Mouse (Mus musculus) brain, embryonic 18.5 days (tissue): ENCODE data around the gene Nr1i3.

ENCODE experiments used
- DNase-seq: peaks from one replicate; pipeline ENCODE4 v3.0.0-alpha.2; 2012; ENCODE audit warnings: low read depth, low spot score

The Nr1i3 gene

GRCm38 (mm10) chr1:171195046-171195822 lies 18.5 kb upstream of the Nr1i3 start:
- DNase-seq, result no peak

GRCm38 (mm10) chr1:171195887-171196397 lies 17.8 kb upstream of the Nr1i3 start, which contains the start of gene Pcp4l1:
Pcp4l1 (minus strand) TSS chr1:171196268.
- DNase-seq, result no peak

- no peak for DNase-seq
Measured at GRCm38 (mm10) chr1:171199532-171199931, 14.2 kb upstream of the Nr1i3 start.

GRCm38 (mm10) chr1:171200769-171201168 lies 13.0 kb upstream of the Nr1i3 start:
- DNase-seq, result no peak

GRCm38 (mm10) chr1:171203471-171204248 lies 10.1 kb upstream of the Nr1i3 start:
- DNase-seq, result no peak

GRCm38 (mm10) chr1:171204249-171204644 lies 9.5 kb upstream of the Nr1i3 start:
- DNase-seq, result no peak

GRCm38 (mm10) chr1:171205704-171206493 lies 7.9 kb upstream of the Nr1i3 start:
- DNase-seq, result no peak

GRCm38 (mm10) chr1:171209409-171209808 lies 4.4 kb upstream of the Nr1i3 start:
- no peak for DNase-seq

- no peak for DNase-seq
Measured at GRCm38 (mm10) chr1:171212854-171213253, 916 bp upstream of the Nr1i3 start.

- no peak for DNase-seq
Measured at GRCm38 (mm10) chr1:171216241-171216955, 2.6 kb downstream of the Nr1i3 start.

- peak; percentile 45 for DNase-seq
Measured at GRCm38 (mm10) chr1:171220871-171221270, 7.1 kb downstream of the Nr1i3 start.

GRCm38 (mm10) chr1:171221281-171222193 lies 7.8 kb downstream of the Nr1i3 start:
- DNase-seq, result no peak

- DNase-seq, result peak; percentile 98
Measured at GRCm38 (mm10) chr1:171222238-171223155, 8.7 kb downstream of the Nr1i3 start, which contains the start of gene Tomm40l. Tomm40l (minus strand) TSS chr1:171222514.

- no peak for DNase-seq
Measured at GRCm38 (mm10) chr1:171223168-171223567, 9.4 kb downstream of the Nr1i3 start.

- DNase-seq, result no peak
Measured at GRCm38 (mm10) chr1:171223796-171224195, 10.0 kb downstream of the Nr1i3 start.

GRCm38 (mm10) chr1:171224857-171225256 lies 11.1 kb downstream of the Nr1i3 start, which contains the start of gene Apoa2:
Apoa2 (plus strand) TSS chr1:171225054.
- no peak for DNase-seq

- no peak for DNase-seq
Measured at GRCm38 (mm10) chr1:171226780-171227179, 13.0 kb downstream of the Nr1i3 start.

- DNase-seq, result no peak
Measured at GRCm38 (mm10) chr1:171227879-171228278, 14.1 kb downstream of the Nr1i3 start.

- no peak for DNase-seq
Measured at GRCm38 (mm10) chr1:171229750-171230149, 16.0 kb downstream of the Nr1i3 start.
